Mouse (Mus musculus) kidney, postnatal 25 days (tissue): ENCODE measurements around the gene Cabp7.
"Not testable (repeated sequence)": the region's sequence is repeated elsewhere in the genome, so short reads cannot be mapped to it uniquely, and the experiment has no call there.

Source experiments
- DNase-seq, 2 experiments: peaks; one replicate each; pipeline ENCODE4 v3.0.0; 2021; ENCODE audit warnings: mixed read lengths in 2 of 2

Gene Cabp7

DNA sequence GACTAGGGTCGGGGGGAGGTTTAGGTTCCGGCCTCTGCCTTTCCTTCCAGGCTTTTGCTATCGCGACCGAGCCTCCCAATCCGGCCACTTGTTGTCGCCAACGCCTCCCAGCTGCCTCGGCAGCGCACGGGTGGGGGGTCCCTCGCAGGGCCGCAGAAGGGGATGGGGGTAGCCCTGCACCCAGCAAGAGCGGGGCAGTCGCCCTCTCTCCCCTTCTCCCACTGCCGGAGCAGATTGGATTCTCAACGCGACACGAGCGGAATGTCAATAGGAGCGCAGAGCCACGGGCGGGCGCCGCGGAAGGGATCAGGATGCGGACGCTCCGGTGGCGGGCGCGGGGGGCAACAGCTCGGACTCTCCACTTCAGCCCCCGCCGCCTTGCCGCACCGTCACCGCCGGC lies 609 bp downstream of the Cabp7 start:
- no peak for DNase-seq

DNA sequence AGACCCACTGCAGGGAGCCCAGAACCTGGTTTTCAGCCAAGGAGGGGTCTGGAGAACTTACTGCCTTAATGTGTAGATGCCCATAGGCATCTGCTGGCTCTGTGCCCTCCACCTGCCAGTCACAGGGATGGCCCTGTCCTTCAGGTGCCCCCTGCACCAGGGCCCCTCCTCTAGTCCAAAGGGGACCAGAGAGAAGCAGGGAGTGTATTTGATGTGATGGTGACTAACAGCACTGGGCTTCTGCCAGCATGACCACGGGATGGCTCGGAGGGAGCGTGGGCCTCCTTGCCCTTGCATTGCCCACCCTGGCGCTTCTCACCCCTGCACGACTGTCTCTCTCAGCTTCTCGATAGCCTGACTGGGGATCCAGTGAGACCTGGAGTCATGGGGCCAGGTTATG lies 1.9 kb downstream of the Cabp7 start:
- DNase-seq, result no peak

DNA sequence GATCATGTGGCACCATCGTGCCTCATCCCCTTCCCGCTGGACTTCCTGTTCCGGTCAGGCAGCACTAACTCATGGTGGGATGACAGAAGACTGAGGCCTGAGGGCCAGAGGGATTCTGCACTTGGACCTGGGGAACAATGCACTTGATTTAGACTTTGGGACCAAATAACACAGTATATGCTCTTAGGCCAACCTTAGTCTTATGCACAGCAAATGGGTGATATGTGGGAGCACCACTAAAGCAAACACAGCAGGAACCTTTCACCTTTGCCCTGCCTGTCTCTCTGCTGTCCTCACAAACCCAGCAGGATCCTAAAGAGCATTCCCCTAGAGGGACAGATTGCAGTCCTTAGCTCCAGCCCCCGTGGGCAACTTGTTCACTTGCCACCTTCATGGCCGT lies 5.8 kb downstream of the Cabp7 start:
- no peak for DNase-seq

DNA sequence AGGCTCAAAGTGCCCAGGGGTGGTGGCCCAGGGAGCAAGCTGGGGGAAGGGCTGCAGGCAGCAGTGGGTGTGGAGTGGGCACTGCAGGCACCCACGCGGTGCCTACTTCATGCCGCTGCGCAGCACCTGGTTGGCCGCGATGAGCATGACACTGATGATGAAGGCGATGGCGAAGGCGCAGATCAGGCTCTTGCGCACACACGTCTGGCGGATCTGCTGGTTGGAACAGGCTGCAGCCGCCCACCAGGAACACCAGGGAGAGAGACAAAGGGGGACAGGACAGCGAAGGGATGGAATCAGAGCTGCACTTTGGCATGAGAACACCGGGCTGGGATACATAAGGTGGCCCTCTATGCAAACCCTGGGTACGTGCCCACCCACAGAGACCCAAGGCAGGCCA lies 7.9 kb downstream of the Cabp7 start:
- no peak for DNase-seq

DNA sequence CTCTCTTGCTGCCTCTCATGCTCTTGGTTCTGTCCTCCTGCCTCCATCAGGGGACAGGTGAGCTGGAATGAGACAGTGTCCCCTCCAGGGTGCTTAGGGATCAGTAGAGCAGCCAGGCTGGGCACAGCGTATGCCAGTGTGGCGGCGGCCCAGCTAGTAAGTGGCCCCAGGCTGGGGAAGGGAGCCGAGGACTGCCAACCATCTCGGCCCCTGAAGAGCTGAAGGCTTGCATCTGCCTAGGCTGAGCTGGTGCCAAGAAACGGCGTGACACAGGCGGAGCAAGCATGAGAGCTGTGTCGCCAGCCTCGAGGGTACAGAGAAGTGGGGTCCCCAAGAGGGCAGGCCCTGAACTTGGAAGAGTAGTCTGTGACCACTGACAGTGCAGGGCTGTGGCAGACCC lies 8.9 kb downstream of the Cabp7 start:
- no peak for DNase-seq

DNA sequence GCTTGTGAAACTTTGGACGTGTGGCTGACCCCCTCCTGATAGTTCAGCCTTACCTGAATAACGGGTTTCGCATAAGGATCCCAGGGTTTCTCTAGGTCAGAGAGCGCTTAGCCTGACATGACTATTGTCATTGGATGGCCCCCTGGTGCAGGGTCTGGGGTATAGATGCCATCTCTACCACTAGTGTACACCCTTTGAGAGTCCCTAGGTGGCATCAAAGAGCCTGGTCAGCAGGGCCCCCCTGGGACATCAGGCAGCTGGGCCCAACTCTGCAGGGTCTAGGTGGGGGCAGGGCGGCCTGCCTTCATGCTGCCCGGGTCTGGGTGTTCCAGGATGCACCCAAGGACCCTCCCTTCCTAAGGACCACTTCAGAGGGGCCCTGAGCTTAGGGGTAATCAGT lies 10.2 kb downstream of the Cabp7 start:
- no peak for DNase-seq

DNA sequence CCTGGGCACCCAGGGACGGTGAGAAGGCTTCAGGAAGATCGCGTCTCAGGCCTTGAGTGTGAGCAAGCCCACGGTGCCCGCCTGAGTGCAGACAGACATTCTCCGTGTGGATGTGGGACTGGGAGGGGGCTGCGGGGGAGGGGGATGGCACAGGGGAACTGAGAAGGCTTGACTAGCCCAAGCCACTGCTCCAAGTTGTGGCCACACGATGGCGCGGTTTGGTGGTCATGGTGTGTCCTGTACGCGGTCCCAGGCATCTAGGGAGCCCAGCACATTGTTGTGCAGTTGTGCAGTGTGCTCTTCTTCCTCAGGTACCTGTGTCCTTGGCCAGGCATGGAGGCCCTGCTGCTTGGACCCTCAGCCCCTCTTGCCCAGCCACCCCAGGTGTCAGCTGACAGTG lies 12.4 kb downstream of the Cabp7 start:
- no peak for DNase-seq

DNA sequence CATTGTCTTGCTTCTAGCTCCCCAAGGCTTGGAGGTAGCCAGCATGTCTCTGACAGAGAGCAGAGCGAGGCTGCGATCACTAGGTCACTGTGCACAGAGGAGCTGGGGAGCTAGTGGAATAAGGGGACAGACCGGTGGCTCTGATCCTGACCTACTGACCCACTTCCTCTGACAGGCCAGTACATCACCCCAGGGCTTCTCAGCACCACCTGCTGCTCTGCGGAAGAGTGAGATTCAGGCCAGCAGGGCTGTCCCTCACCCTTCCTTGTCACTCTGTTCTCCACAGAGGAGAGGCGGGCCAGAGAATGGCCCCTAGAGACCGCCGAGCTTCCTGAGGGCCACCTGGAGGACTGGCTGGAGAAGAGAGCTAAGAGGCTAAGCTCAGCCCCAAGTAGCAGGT lies 14.8 kb downstream of the Cabp7 start:
- DNase-seq, result no peak

DNA sequence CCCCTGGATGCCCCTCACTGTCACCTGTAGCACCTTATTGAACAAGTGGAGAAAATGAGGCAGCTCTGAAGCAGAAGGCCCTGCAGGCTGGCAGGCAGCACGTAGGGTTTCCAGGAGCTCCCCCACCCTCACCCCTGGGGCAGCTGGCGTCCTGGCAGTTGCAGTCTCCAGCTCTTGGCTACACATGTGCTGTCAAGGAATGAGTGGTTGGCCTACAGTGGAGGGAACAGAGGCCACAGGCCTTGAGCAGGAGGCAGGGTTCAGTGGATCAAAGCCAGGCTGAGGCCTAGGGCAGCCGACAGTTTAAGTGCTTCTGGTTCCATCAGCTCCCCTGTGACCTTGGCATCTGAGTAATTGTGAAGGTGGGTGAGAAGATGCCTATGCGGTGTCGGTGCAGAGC lies 15.7 kb downstream of the Cabp7 start:
- DNase-seq, result no peak

DNA sequence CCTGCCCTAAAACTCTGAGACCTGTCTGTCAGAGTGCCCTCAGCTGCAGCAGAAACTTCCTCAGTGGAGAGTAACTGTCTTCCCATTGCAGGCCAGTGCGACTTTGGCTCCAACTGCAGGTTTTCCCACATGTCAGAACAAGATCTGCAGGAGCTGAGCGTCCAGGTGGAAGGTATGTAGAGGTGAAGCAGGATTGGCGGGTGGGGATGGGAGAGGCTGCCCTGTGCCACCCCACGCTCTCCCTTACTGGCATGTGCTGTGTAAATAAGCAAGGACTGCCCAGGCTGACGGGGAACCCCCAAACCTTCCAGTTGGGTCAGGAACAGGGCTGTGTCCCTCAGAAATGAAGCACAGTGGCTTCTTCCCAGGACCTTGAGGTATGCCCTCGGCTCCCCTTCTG lies 16.5 kb downstream of the Cabp7 start:
- DNase-seq, result no peak

DNA sequence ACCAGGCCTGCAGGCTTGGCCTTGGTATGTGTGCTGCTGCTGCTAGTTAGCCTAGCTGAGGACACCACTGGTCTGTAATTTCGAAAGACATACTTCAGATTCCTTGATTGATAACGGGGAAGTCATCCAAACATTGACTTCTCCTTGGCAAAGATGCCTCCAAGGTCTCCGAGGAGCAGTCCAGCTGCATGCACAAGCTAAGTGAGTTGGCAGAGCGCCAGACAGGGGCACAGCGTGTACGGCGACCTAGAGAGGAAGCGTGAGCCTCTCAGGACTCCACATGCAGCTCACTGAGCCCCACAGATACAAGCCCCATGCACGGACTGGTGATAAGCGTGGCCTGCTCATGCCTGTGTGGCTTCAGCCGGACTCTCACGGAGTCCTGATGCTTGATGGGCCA lies 17.0 kb downstream of the Cabp7 start:
- DNase-seq, result peak in 1 of 2 experiments; percentile 38

DNA sequence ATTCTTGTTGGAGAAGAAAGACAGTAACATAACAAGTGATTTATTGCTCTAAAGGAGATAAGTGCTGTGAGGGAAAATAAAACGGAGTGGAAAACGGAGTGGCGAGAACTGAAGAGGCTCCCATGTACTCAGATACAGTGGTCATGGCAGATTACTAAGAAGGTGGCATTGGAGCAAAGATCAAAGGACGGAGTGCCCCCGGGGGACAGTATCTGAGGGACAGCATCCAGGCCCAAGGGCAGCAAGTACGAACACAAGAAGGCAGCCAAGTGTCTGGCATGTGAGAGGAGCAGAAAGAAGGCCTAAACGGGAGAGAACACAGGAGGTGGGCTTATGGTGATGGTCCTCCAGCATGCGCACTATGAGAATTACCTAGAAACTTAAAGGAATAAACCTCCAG lies 24.9 kb downstream of the Cabp7 start:
- no peak for DNase-seq

DNA sequence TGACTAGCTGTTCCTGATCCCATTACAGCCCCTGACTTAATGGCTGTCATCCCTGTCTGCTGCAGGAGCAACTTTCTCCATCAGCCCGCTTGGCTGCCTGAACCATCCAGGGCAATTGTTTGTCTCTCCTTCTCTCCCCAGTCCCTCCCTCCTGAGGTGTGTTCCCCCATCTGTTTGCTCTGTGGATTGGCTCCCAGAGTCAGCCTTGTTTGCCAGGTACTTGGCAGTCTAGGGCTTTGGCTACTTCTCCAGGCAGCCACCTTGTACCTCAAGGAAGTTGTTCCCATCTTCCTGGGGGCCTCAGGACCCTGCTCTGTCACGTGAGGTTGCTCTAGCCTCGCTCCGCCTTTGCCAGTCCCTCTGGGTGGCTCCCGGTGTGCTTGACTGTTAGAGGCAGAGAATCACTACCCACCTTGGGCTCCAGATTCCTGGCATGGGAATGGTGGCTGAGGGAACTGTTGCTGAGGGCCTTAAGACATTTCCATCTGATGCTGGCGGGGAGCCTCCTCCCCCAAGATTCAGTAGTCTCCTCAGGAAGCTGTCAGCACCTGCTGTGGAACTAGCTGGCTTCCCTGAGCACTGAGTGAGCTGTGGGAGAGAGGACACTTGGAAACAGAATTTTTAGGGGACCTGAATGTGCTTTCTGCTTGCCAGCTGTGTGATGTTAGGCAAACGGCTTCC lies 25.5 kb downstream of the Cabp7 start:
- no peak for DNase-seq

DNA sequence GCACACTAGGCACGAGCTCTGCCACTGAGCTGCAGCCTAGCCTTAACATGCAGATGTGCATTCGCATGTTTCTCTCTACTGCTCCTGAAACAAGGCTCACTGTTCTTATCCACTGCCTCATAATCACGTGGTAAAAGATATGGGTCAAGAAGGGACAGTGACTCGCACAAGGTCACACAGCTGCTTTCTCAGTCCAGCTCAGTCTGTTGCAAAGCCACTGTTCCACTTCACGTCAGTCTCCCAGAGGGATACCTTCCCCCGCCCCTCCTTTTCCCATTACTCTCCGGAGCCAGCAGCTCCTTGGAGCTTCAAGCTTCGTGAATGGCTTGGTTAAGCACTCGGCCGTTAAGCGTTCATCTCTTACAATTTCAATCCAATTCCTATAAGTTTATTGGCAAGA lies 26.2 kb downstream of the Cabp7 start:
- DNase-seq, result no peak

DNA sequence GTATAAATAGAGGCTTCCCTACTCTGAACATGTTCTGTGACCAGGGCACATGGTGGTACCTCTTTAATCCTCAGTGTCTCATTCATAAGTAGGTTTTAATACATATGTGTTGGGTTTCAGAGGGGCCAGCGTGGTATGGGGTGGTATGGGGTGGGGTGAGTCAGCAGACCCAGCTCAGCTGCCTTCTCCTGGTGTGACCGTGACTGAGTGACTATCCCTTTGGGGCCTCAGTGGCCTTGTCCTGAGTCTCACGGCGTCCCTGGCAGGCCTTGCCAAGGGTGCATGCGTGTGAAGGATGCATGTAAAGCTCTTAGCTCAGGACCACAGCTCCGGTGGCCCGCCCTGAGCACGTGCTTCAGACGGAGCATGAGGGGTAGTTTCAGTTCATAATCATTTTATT lies 26.6 kb downstream of the Cabp7 start:
- DNase-seq, result no peak

DNA sequence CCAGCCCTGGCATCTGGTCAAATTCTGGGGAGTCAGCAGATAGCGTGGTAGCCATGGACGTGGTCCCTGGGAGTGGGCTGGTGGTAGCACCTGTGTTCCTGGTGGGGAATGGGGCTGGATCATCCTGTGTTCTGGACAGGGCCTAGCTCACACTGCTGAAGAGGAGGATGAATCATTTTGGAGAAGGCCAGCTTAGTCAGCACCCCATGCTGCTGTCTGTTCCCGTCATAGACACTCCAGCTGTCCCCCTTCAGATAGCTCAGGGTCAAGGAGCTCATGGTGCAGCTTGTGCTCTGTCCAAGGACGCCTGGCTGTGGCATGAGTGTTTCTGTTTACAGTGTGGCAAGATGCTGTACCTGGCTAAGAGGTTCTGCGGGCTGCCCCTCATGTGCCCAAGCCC lies 28.0 kb downstream of the Cabp7 start:
- peak in 1 of 2 experiments; percentile 34 for DNase-seq

DNA sequence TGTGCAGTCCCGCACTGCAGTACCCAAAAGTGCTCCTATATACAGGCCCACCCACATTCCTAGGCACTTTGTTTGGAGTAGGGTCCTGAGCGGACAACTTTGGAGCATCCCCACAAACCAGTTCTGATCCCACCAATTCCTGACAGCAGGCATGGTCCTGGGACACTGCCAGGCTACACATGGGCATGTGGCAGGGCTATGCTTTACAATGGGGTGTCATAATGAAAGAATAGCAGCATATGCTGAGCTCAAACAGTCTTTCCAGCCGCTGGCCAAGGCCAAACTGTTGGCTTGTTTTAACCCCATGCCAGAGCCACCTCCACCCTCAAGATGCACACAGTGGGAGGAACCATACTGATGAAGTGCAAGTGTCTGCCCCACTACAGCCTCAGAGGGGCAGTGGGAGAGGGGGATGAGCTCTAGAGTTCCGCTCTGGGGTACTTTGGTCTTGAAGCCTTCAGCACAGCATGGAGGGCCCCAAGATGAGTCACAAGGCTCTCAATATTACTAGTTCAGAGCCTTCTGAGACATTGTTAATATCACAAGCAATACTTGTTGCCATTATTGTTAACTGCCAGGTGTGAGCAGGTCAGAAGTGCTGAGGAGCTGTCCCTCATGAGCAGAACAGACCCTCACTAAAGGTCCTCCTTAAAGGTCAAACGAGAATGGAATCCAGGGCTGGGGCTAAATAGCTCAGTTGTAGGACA lies 29.9 kb downstream of the Cabp7 start:
- DNase-seq, result no peak

DNA sequence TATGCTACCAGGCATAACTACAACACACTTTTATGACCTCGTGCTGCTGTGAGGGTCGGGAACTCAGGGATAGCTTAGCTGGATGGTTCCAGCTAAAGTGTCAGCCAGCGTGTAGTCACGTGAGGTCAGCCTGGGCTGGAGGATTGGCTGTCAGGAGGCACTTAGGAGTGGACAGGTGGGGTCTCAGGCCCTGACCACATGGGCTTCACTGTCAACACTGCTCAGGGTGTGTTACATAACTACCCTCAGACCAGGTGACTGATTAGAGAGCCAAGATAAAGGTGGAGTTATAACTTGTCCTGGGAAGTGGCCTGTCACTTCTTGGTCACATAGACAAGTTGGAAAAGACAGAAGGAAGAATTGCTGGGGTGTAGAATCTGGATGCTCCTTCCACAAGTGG lies 31.0 kb downstream of the Cabp7 start:
- no peak for DNase-seq

DNA sequence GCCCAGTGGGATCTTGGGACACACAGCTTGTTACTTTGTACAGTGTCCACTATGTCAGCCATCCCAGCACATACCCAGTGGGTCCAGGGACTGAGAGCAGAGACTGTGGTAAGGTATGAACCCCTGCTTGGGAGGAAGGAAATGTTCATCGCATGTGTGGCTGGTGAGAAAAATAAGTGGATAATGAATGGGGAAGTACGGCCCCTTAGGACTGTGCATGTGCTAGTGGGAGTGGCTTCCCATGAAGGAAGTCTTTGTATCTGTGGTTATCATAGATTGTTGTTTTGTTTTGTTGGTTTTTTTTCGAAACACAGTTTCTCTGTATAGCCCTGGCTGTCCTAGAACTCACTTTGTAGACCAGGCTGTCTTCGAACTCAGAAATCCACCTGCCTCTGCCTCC lies 31.9 kb downstream of the Cabp7 start:
- no peak for DNase-seq

DNA sequence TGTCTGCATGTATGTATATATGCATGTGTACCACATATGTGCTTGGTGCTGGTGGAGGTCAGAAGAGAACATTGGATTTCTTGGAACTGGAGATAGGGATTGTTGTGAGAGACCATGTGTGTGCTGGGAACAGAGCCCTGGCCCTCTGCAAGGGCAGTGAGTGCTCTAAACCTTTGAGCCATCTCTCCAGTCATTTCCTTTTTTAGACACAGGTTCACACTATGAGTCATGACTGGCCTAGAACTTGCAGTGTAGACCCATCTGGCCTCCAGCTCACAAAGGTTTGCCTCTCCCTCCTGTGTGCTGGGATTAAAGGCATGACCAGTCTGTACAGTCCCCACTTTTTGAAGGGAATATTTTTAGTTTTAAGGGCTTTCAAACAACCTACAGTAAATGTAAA lies 33.8 kb downstream of the Cabp7 start:
- DNase-seq, result no peak

DNA sequence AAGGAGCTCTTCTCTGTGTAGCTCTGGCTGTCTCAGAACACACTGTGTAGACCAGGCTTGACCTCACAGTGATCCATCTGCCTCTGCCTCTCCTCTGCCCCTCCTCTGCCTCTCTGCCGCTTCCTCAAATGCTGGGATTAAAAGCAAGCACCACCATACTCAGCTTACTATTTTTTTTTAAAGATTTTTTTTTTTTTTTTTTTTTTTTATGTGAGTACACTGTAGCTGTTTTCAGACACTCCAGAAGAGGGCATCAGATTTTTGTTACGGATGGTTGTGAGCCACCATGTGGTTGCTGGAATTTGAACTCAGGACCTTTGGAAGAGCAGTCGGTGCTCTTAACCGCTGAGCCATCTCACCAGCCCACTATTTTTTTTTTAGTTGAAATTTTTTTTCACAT lies 36.4 kb downstream of the Cabp7 start:
- not testable (repeated sequence) for DNase-seq

DNA sequence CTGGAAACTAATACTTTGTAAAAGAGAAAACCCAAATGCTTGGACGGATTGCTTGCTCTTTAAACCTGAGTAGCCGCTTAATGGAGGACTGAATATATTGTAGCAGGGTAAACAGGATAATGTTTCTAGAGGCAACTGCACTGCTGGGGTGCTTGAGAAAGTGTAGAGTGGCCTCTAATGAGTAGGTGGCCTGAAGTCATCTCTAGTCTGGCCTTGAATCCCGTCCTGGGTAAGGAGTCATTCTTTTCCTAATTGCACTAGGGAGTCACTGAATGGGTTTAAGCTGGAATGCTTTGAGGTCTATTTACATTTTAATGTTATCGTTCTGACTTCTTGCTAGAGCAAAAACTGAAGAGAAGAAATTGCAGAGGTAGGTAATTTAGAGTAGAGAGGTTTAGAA lies 41.4 kb downstream of the Cabp7 start:
- no peak for DNase-seq

DNA sequence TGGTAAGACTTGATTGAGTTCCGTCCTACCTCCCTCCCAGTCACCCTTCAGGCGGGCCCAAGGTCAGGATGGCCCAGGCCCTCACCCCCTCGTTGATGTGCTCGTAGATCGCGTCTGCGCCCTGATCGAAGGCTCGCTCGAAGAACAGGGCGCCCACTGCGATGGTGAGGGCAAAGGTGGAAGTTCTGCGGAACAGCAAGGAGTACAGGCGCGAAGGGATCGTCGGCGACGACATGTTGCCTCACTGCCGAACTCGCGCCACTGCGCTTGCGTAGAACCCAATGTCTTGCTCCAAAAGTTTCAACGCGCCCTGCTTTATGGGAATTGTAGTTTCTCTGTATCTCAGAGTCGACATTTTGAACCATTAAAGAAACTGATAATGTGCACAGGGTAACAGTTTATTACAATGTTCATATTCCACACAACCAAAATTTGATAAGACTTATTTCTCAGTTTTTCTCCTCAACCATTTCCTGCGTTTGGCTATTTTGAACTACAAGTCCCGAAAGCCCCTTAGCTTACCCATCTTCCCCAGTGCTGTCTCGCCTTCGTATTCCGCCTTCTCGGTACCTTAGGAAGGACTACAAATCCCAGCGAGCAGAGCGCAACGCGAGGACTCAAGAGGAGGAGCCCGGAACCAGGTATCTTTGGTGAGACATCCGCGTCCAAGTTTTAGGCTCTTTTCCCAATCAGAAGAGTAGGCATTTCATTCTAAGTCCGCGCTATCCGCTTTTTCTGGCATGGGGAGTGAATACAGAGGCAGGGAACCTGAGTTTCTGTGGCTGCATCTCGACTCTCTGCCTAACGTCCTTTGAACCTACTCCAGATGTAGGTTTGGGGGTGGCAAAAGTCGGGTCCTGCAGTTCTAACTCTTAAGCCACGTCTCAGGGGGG lies 42.3 kb downstream of the Cabp7 start, which contains the start of the genes Uqcr10 and Zmat5:
TSS of gene Uqcr10 (minus strand) at position 271 of the 893 bp plus-strand sequence.
TSS of gene Zmat5 (plus strand) at position 607 of the 893 bp plus-strand sequence.
- peak; percentile 96 for DNase-seq

DNA sequence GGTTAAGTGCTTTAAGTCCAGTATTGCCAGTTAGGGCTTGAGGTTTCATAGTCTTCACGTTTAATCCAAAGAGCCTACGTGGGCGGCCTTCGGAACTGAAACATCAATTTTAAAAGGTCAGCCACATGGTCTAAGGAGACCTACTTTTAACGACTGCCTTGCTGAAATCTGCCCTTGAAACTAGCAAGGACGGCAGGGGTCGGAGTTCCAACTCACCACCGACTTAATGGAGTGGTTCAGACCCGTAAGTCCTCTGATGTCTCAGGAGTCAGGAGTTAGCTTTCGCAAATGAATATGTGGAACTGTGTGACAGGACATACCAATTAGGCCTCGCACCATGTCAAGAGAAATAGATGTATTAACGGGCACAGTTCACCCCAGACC lies 42.9 kb downstream of the Cabp7 start:
- peak in 1 of 2 experiments; percentile 40 for DNase-seq
